Mouse (Mus musculus) E14TG2a.4 (cell line): ENCODE data around the gene Ppa2.

Experiments
- H3K27me3 ChIP-seq: 2 replicates; pipeline ENCODE4 v1.6.1; 2014; ENCODE audit warnings: low read length, control low read depth; ENCODE audit not compliant: insufficient read depth
- H3K36me3 ChIP-seq: 2 replicates; pipeline ENCODE4 v1.6.1; 2014; ENCODE audit warnings: low read length, control low read depth; ENCODE audit not compliant: insufficient read depth
- H3K4me1 ChIP-seq: replicated peaks from 2 replicates; pipeline ENCODE4 v1.6.1; 2014; ENCODE audit warnings: low read depth, low read length, control low read depth
- H3K4me3 ChIP-seq: replicated peaks from 2 replicates; pipeline ENCODE4 v1.5.1; 2014; ENCODE audit warnings: mild to moderate bottlenecking, low read length
- H3K9me3 ChIP-seq: 2 replicates; pipeline ENCODE4 v1.6.1; 2014; ENCODE audit warnings: low read length, control low read depth
- CTCF ChIP-seq: conservative IDR thresholded peaks from 2 replicates; pipeline ENCODE4 v1.5.1; 2014; ENCODE audit warnings: low read length
- NANOG ChIP-seq: IDR thresholded peaks from 2 replicates; pipeline ENCODE4 v1.6.1; 2014; ENCODE audit warnings: borderline replicate concordance, low read length, mixed read lengths
- POU5F1 ChIP-seq: IDR thresholded peaks from 2 replicates; pipeline ENCODE4 v1.6.1; 2014; ENCODE audit warnings: low read length, borderline replicate concordance

Gene Ppa2

DNA sequence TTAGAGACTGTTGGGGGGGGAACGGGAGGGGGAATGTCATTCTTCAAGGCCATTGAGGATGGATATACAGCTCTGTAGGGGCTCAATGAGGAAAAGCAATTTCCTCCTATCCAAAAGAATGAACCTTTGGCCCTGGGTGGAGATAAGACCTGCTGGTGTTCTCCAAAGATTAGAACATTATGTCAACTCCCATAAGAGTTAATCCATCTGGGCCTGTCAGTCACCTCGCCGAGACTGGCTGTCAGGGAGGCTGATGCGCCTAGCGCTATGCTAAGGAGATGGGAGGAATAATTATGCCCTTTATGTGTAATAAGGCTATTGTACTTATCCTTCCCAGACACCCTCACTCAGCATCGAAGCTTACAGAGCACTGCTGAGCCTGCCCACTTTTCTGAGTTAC is 2.9 kb downstream of the Ppa2 start:
- H3K4me1 ChIP-seq, result peaks cover 36% of the 10 kb centered on the region
- 0 out of 2 replicates have a peak, but pooled peaks cover 2% of the 10 kb centered on the region for H3K9me3 ChIP-seq
- H3K36me3 ChIP-seq, result peaks cover 27% of the 10 kb centered on the region
- no peak for TF ChIP-seq NANOG
- TF ChIP-seq POU5F1, result no peak
- TF ChIP-seq CTCF, result no peak
- no peaks in the 10 kb centered on the region for H3K27me3 ChIP-seq
- no peak overlapping the region for H3K4me3 ChIP-seq

DNA sequence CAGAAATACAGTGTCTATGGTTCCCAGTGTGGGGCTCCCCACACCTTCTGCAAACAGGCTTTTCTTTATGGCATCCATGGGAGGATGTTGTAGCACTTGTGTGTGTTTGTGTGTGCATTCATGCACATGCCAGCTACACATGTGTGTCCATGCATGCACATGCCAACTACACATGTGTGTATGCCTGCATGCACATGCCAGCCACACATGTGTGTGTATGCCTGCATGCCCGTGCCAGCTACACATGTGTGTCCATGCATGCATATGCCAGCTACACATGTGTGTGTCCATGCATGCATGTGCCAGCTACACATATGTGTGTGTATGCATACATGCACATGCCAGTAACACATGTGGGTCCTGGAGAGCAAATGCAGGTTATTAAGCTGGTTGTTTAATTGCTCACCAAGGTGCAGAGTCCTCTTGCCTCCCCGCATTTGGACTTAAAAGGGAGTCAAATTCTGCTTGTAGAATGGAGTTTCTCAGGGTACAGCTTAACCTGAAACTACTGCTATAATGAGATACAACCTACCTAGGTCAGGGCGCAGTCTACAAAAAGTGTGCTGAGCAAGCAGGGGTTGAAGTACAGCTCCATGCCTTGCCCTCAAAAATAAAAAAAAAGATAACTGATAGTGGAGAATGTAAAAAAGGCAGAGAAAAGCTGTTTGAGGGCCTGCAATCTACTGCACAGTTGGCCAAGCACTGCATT is 3.7 kb downstream of the Ppa2 start:
- Histone ChIP-seq H3K36me3 (peaks cover 31% of the 10 kb centered on the region), H3K27me3 (no peaks in the 10 kb centered on the region), H3K4me1 (peaks cover 32% of the 10 kb centered on the region), H3K4me3 (no peak overlapping the region), H3K9me3 (0 out of 2 replicates have a peak, but pooled peaks cover 3% of the 10 kb centered on the region)
- TF ChIP-seq POU5F1 (no peak), NANOG (no peak), CTCF (no peak)

DNA sequence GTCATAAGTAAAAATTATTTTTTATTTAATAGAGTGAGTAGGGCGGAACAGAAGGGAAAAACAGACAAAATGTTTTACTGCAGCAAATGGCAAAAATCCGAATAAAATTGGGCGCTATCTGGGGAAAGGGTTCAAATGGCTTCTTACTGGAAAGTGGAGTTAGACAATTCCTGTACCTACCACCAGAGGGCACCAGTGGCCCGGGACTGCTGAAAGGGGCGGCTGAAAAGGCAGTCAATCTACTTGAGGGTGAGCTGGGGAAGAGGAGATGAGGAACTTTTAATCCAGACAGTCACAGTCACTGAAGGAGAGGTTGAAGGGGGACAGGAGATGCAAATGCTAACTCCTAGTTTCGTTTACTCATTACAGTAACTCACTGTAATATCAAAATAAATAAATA is 4.6 kb downstream of the Ppa2 start:
- Histone ChIP-seq H3K27me3 (no peaks in the 10 kb centered on the region), H3K9me3 (0 out of 2 replicates have a peak, but pooled peaks cover 3% of the 10 kb centered on the region), H3K4me1 (peaks cover 29% of the 10 kb centered on the region), H3K4me3 (no peak overlapping the region), H3K36me3 (peaks cover 31% of the 10 kb centered on the region)
- TF ChIP-seq POU5F1 (no peak), NANOG (no peak), CTCF (peak; percentile 82)

DNA sequence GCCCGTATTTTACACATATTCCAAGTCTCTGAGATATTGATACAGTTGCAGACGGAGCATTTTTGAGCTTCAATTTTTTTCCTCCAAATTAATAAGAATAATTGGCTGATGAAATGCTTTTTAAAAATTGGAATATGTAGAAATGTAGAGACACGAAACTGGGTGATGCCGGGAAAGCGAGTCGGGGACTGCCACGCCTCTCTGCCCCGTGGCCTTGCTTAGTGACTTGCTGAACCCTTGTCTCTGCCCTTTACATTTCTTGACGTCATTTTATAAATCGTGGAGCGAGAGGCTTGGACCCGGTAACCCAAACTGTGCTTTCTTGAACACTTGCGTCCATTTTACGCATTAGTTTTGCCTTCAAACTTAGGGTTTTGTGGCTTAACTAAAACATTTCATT is 5.1 kb downstream of the Ppa2 start:
- no peak overlapping the region for H3K4me3 ChIP-seq
- 0 out of 2 replicates have a peak, but pooled peaks cover 3% of the 10 kb centered on the region for H3K9me3 ChIP-seq
- peaks cover 29% of the 10 kb centered on the region for H3K4me1 ChIP-seq
- TF ChIP-seq POU5F1 (no peak), CTCF (no peak), NANOG (no peak)
- H3K36me3 ChIP-seq, result peaks cover 31% of the 10 kb centered on the region
- H3K27me3 ChIP-seq, result no peaks in the 10 kb centered on the region

DNA sequence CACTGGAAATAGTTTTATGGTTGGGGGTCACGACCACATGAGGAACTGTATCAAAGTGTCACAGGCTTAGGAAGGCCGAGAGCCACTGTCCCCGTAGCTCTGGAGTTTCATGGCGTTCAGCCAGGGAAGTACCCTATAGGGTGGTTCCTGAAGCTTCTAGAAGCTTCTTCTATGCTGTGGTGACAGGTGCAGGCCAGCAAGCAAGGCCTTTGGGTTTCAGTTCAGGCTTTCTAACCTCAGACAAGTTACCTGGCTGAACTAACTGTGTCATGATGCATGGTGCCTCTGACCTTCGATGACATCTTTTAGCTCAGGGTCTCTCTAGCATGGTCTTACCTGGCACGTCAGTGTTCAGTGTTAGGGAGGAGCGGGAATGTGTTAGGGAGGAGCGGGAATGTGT is 5.7 kb downstream of the Ppa2 start:
- no peaks in the 10 kb centered on the region for H3K27me3 ChIP-seq
- TF ChIP-seq CTCF (no peak), POU5F1 (no peak), NANOG (no peak)
- H3K36me3 ChIP-seq, result peaks cover 31% of the 10 kb centered on the region
- no peak overlapping the region for H3K4me3 ChIP-seq
- 0 out of 2 replicates have a peak, but pooled peaks cover 3% of the 10 kb centered on the region for H3K9me3 ChIP-seq
- peaks cover 29% of the 10 kb centered on the region for H3K4me1 ChIP-seq

DNA sequence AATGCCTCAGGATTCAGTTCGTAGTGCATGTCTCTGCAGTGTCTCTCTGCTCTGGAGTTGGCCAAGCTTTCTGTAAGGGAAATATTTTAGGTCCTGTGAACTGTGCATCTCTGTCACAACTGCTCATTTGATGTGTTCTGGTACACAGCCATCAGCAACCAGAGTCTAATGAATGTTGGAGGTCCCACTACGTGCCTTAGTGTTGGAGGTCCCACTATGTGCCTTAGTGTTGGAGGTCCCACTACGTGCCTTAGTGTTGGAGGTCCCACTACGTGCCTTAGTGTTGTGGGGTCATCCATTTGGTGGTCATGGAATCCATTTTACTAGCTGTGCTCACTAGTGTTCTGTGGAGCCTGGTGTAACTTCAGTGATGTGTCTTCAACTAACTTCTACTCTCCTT is 7.9 kb downstream of the Ppa2 start:
- peaks cover 24% of the 10 kb centered on the region for H3K36me3 ChIP-seq
- H3K9me3 ChIP-seq, result 0 out of 2 replicates have a peak, but pooled peaks cover 3% of the 10 kb centered on the region
- H3K4me1 ChIP-seq, result peaks cover 30% of the 10 kb centered on the region
- no peaks in the 10 kb centered on the region for H3K27me3 ChIP-seq
- no peak overlapping the region for H3K4me3 ChIP-seq
- TF ChIP-seq POU5F1 (no peak), NANOG (no peak), CTCF (no peak)

DNA sequence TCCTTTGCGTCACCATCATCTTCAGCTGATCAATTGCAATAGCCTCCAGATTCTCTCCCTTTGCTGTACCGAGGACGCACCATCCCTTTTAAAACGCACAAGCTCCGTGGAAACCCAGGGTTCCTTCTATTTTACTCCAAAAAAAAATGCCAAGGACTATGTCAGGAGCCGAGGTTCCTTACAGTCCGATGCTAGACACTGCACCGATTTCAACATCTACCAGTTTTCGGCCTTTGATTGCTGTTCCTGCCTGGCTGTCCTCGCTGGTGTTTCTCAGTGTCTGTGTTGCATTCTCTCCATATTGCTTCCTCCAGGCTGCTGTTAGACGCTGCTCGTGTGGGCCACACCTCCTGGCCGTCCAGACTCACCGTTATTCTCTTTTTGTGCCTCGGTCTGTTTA is 8.7 kb downstream of the Ppa2 start:
- peaks cover 27% of the 10 kb centered on the region for H3K36me3 ChIP-seq
- TF ChIP-seq POU5F1, result no peak
- TF ChIP-seq NANOG, result no peak
- no peak for TF ChIP-seq CTCF
- no peak overlapping the region for H3K4me3 ChIP-seq
- 0 out of 2 replicates have a peak, but pooled peaks cover 3% of the 10 kb centered on the region for H3K9me3 ChIP-seq
- H3K27me3 ChIP-seq, result no peaks in the 10 kb centered on the region
- H3K4me1 ChIP-seq, result peaks cover 27% of the 10 kb centered on the region

DNA sequence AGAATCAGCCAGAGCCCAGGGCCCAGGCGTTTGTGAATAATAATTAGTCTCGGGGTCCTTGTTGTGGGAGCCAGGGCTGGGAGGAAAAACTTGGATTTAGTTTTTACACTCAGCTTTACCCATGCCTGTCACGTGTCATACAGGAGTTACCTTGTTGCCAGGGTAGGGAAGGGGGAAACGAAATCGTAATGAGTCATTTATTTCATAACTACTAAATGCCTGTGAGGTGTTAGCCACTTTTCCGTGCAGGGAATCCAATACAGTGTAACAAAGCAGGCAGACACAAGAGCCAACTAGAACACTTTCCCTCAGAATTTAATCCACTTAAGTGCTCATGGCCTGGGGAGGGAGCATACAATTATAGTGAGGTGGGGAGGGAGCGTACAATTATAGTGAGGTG is 9.9 kb downstream of the Ppa2 start:
- Histone ChIP-seq H3K36me3 (peaks cover 33% of the 10 kb centered on the region), H3K4me3 (no peak overlapping the region), H3K4me1 (peaks cover 21% of the 10 kb centered on the region), H3K9me3 (0 out of 2 replicates have a peak, but pooled peaks cover 3% of the 10 kb centered on the region), H3K27me3 (no peaks in the 10 kb centered on the region)
- TF ChIP-seq CTCF (no peak), POU5F1 (no peak), NANOG (no peak)

DNA sequence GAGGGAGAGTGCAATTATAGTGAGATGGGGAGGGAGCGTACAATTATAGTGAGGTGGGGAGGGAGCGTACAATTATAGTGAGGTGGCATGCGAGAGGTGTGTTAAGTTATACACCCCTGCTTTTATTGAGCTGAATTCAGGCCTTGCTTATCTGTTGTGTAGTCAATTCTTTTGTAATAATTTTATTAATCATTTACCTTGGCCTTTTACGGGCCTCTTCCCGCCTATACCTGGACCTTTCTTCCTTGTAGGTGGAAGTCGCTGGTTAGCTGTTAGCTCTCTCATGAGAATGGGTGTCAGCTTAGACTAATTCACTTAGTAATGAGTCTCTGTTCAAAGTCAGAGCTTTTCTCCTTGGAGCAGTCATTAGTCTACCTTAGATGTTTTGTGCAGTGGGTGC is 10.4 kb downstream of the Ppa2 start:
- Histone ChIP-seq H3K27me3 (no peaks in the 10 kb centered on the region), H3K9me3 (0 out of 2 replicates have a peak, but pooled peaks cover 3% of the 10 kb centered on the region), H3K4me3 (no peak overlapping the region), H3K36me3 (peaks cover 34% of the 10 kb centered on the region), H3K4me1 (peaks cover 21% of the 10 kb centered on the region)
- TF ChIP-seq NANOG, result no peak
- TF ChIP-seq POU5F1, result no peak
- no peak for TF ChIP-seq CTCF
